Mouse (Mus musculus) neutrophil, adult 83 days (primary cell): ENCODE data around the gene Olfr1100. TPM values are rescaled to one million over a fixed set of nuclear protein-coding genes. Genes with fewer than 3 reads are reported as not detected.

Experiments used
- total RNA-seq, 2 experiments: library from RNA; stranded (reverse); gene quantifications; one replicate each; pipeline ENCODE4 v1.2.4; 2023

Olfr1100 gene
- total RNA-seq: not detected

GRCm38 (mm10) chr2:86979854-86980253 is at the start of gene Olfr1100:
TSS of gene Olfr1100 (minus strand) at chr2:86979954.

GRCm38 (mm10) chr2:87026980-87027379 is 47.2 kb upstream of the Olfr1100 start, which contains the start of gene Olfr1104:
TSS of gene Olfr1104 (minus strand) at chr2:87027080.

GRCm38 (mm10) chr2:86998098-86998497 is 18.3 kb upstream of the Olfr1100 start, which contains the start of gene Olfr1102:
TSS of gene Olfr1102 (plus strand) at chr2:86998398.

GRCm38 (mm10) chr2:86991121-86991520 is 11.4 kb upstream of the Olfr1100 start, which contains the start of gene Olfr1101:
TSS of gene Olfr1101 (minus strand) at chr2:86991221.

GRCm38 (mm10) chr2:86960593-86960992 is 19.2 kb downstream of the Olfr1100 start, which contains the start of gene Olfr1099:
TSS of gene Olfr1099 (minus strand) at chr2:86960693.

Other genes starting within 250 kb of the Olfr1100 start
- not detected for gene Olfr1089, start 246.3 kb downstream of the Olfr1100 start, total RNA-seq
- not detected for gene Olfr1090, start 221.0 kb downstream of the Olfr1100 start, total RNA-seq
- not detected for gene Olfr1093, start 197.5 kb downstream of the Olfr1100 start, total RNA-seq
- not detected for gene Olfr141, start 169.9 kb downstream of the Olfr1100 start, total RNA-seq
- gene Olfr1094, start 155.3 kb downstream of the Olfr1100 start, total RNA-seq: not detected
- gene Olfr1095, start 128.3 kb downstream of the Olfr1100 start, total RNA-seq: not detected
- gene Gm13723, start 105.2 kb downstream of the Olfr1100 start, total RNA-seq: not detected
- gene Olfr1097, start 87.7 kb downstream of the Olfr1100 start, total RNA-seq: not detected
- not detected for gene Olfr1098, start 55.4 kb downstream of the Olfr1100 start, total RNA-seq
- gene Olfr1099, start 19.3 kb downstream of the Olfr1100 start, total RNA-seq: not detected
- gene Olfr1101, start 11.3 kb upstream of the Olfr1100 start, total RNA-seq: not detected
- gene Olfr1102, start 18.4 kb upstream of the Olfr1100 start, total RNA-seq: not detected
- not detected for gene Olfr1104, start 47.1 kb upstream of the Olfr1100 start, total RNA-seq
- gene Olfr1105, start 56.6 kb upstream of the Olfr1100 start, total RNA-seq: not detected
- gene Olfr1106, start 72.3 kb upstream of the Olfr1100 start, total RNA-seq: not detected
- not detected for gene Olfr1107, start 95.9 kb upstream of the Olfr1100 start, total RNA-seq
- not detected for gene Olfr1109, start 116.1 kb upstream of the Olfr1100 start, total RNA-seq
- not detected for gene Olfr259, start 134.6 kb upstream of the Olfr1100 start, total RNA-seq
- not detected for gene Olfr1110, start 160.3 kb upstream of the Olfr1100 start, total RNA-seq
- not detected for gene Olfr1111, start 172.7 kb upstream of the Olfr1100 start, total RNA-seq
- gene Olfr1112, start 207.8 kb upstream of the Olfr1100 start, total RNA-seq: not detected
- not detected for gene Olfr1113, start 229.0 kb upstream of the Olfr1100 start, total RNA-seq